Mouse (Mus musculus): ENCODE results near the gene Tpgs1. TPM values are rescaled to one million over a fixed set of nuclear protein-coding genes. Genes with fewer than 3 reads are reported as not detected.

The Tpgs1 gene
- total and polyA plus RNA-seq, 3 experiments = 42.0 to 58.9 (median 42.8) TPM

DNA sequence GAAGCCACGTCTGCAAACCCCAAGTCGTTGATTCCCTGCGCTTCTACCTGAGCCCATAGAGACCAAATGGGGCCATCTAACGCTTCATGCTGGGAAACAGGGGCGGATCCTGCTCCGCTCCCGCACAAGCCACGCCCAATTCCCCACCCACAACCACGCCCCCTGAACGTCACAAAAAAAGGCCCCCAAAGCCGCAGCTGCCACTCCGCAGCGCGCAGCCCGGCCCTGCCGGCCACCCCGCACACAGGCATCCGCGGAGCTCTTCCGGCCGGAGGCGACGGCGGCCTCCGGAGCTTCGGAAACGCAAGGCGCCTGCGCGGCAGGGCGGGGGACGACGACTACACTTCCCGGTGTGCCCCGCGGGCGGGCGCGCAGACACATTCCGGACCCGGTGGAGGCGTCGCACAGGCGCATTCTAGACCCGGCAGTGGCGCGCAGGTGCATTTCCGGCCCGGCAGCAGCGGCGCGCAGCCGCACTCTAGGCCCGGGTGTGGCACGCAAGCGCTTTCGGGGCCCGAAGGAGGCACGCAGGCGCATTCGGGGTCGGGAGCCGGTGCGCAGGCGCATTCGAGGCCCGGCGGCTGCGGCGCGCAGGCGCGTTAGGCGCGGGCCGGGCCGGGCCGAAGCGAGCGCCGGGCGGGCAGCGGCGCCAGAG, 12.5 kb downstream of the Tpgs1 start, which contains the start of gene Cdc34:
Cdc34 (plus strand) TSS at position 605 of the 655 bp plus-strand sequence.
- H3K27me3 ChIP-seq (replicated peaks) = no peaks in the 10 kb centered on the region
- TF ChIP-seq GABPA (IDR thresholded peaks at IDR 0.05; ENCODE audit: insufficient replicate concordance, low read depth, low read length) = peak; percentile 49; the same call in 1 of the 2 replicates
- no peak for TF ChIP-seq CHD1 (IDR thresholded peaks at IDR 0.05; ENCODE audit: low read depth, low read length)
- 0 out of 2 replicates have a peak, but pooled peaks have one; percentile 19 for TF ChIP-seq TBP (conservative IDR thresholded peaks at IDR 0.05; ENCODE audit: low read depth, low read length)
- peak; percentile 63 for TF ChIP-seq SIN3A (IDR thresholded peaks at IDR 0.05; ENCODE audit: low read length)
- peak in 1 of 2 experiments; percentile 19; a peak in 1 of 4 replicates for TF ChIP-seq CTCF (conservative IDR thresholded peaks at IDR 0.05 in 1 of 2, IDR thresholded peaks at IDR 0.05 in 1 of 2; ENCODE audit: low read depth in 2 of 2, low read length in 2 of 2)
- peak; percentile 97 for TF ChIP-seq HCFC1 (IDR thresholded peaks at IDR 0.05; ENCODE audit: low read depth, low read length)
- TF ChIP-seq UBTF (IDR thresholded peaks at IDR 0.05; ENCODE audit: low read depth, low read length) = 0 out of 2 replicates have a peak, but pooled peaks have one; percentile 40
- TF ChIP-seq ZMIZ1 (IDR thresholded peaks at IDR 0.05; ENCODE audit: low read depth, low read length) = peak; percentile 81
- peak; percentile 17; the same call in 1 of the 2 replicates for TF ChIP-seq BHLHE40 (IDR thresholded peaks at IDR 0.05; ENCODE audit: low read depth, low read length)
- peak; percentile 99 for TF ChIP-seq ELF1 (IDR thresholded peaks at IDR 0.05; ENCODE audit: low read depth, low read length)
- TF ChIP-seq RCOR1 (conservative IDR thresholded peaks at IDR 0.05; ENCODE audit: low read depth, low read length) = no peak
- no peak for TF ChIP-seq ZNF384 (IDR thresholded peaks at IDR 0.05; ENCODE audit: low read depth, low read length)
- peak; percentile 40; the same call in 1 of the 2 replicates for TF ChIP-seq MEF2A (IDR thresholded peaks at IDR 0.05; ENCODE audit: borderline replicate concordance, low read depth, low read length)
- TF ChIP-seq TCF12 (IDR thresholded peaks at IDR 0.05; ENCODE audit: low read depth, low read length) = peak; percentile 74
- peak; percentile 66 for TF ChIP-seq NELFE (IDR thresholded peaks at IDR 0.05; ENCODE audit: low read depth, low read length)
- TF ChIP-seq MAFK (IDR thresholded peaks at IDR 0.05; ENCODE audit: insufficient replicate concordance, low read length) = no peak
- peak; percentile 97 for TF ChIP-seq POLR2A (IDR thresholded peaks at IDR 0.05; ENCODE audit: low read depth, low read length)
- no peak for TF ChIP-seq ZC3H11A (IDR thresholded peaks at IDR 0.05; ENCODE audit: low read depth, low read length)
- TF ChIP-seq NRF1 (IDR thresholded peaks at IDR 0.05; ENCODE audit: low read depth, low read length) = peak; percentile 93
- TF ChIP-seq MAZ (IDR thresholded peaks at IDR 0.05; ENCODE audit: low read depth, low read length) = peak; percentile 88
- TF ChIP-seq KAT2A (IDR thresholded peaks at IDR 0.05; ENCODE audit: insufficient replicate concordance, low read length) = peak; percentile 98
- peak; percentile 40; the same call in 1 of the 2 replicates for TF ChIP-seq IRF4 (IDR thresholded peaks at IDR 0.05; ENCODE audit: low read depth, low read length)
- TF ChIP-seq PAX5 (IDR thresholded peaks at IDR 0.05; ENCODE audit: low read length) = no peak
- TF ChIP-seq MXI1 (IDR thresholded peaks at IDR 0.05; ENCODE audit: low read depth, low read length) = peak; percentile 66; the same call in 1 of the 2 replicates
- H3K27ac ChIP-seq (ENCODE audit: insufficient read depth, low read depth) = peak within 1 kb of the TSS; percentile 58
- dilution Hi-C loops (cut with MboI; ENCODE audit: extremely low pct_ligation_motif_present, extremely low pct_unique_long_range_greater_than_20kb, low sequenced_read_pairs) = no loop called here
- peak; percentile 98 for DNase-seq (ENCODE audit: extremely low read depth)
- peaks cover 2% of the 10 kb centered on the region for H3K9me3 ChIP-seq (replicated peaks; ENCODE audit: low read length)
- peaks cover 22 to 36% of the 10 kb centered on the region in 2 experiments for H3K36me3 ChIP-seq (replicated peaks in 1 of 2; ENCODE audit: control insufficient read depth in 1 of 2, insufficient read depth in 1 of 2, low read length in 1 of 2)
- peak within 1 kb of the TSS; percentile 97 for H3K9ac ChIP-seq (ENCODE audit: insufficient read depth, low read depth)
- in situ Hi-C loops (cut with MboI; ENCODE audit: low pct_ligation_motif_present, low pct_unique_long_range_greater_than_20kb, low sequenced_read_pairs) = no loop called here
- peaks cover 31% of the 10 kb centered on the region for H3K79me2 ChIP-seq (replicated peaks; ENCODE audit: control insufficient read depth, extremely low read depth, insufficient read depth, poor library complexity, severe bottlenecking)
- peaks cover 24 to 35% of the 10 kb centered on the region in 2 experiments for H3K4me1 ChIP-seq (ENCODE audit: control insufficient read depth in 1 of 2, insufficient read depth in 2 of 2)
- H3K4me3 ChIP-seq (replicated peaks in 1 of 3; ENCODE audit: low read depth in 2 of 3, low read length in 2 of 3, poor library complexity in 1 of 3) = peak within 1 kb of the TSS; percentile 92 to 98 (median 93)
- H3K4me2 ChIP-seq (ENCODE audit: insufficient read depth, low read depth, poor library complexity, severe bottlenecking) = peak within 1 kb of the TSS; percentile 69
